Mouse (Mus musculus): ENCODE data around the gene St5.

DNA sequence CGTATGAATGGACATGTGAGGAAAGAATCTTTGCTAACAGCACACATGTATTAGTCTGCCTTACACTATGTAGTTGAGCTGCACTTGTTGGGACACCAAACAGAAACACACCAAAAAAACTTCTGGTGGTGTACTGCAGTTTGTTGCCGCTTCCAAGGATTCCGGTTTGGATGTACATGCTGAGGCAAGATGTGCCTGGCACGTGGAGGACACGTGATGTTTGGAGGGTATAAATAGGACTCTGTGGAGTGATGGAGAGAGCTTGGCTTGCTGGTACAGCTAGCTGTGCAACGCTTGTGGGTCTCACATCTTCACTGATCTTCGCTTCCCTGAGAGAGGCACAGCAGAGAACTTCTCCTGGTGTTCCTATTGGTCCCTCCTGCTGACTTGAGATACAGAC, 129.2 kb downstream of the St5 start:
- TF ChIP-seq CTCF (IDR thresholded peaks at IDR 0.05) (no peak), EP300 (IDR thresholded peaks at IDR 0.05; ENCODE audit: insufficient read depth, low read depth, low read length) (no peak)

Measured in heart, adult 2 months (tissue).